Mouse (Mus musculus) skeletal muscle tissue, adult 2 months (tissue): Measurements from ENCODE around the gene Vwa8.

Experiments used
- DNase-seq: peaks from one replicate; pipeline ENCODE4 v3.0.0-alpha.2; 2012; ENCODE audit warnings: low read depth, low spot score

Vwa8 gene

GRCm38 (mm10) chr14:79178247-79178646, 329.4 kb downstream of the Vwa8 start:
- DNase-seq, result no peak

GRCm38 (mm10) chr14:79180078-79180730, 331.4 kb downstream of the Vwa8 start:
- DNase-seq, result peak; percentile 55

GRCm38 (mm10) chr14:79181748-79182147, 332.9 kb downstream of the Vwa8 start:
- no peak for DNase-seq

- DNase-seq, result no peak
Observed at GRCm38 (mm10) chr14:79182801-79183200, 333.9 kb downstream of the Vwa8 start.

- DNase-seq, result no peak
Observed at GRCm38 (mm10) chr14:79183261-79183660, 334.4 kb downstream of the Vwa8 start.

GRCm38 (mm10) chr14:79184071-79184470, 335.2 kb downstream of the Vwa8 start:
- no peak for DNase-seq

GRCm38 (mm10) chr14:79185018-79185685, 336.3 kb downstream of the Vwa8 start:
- no peak for DNase-seq

GRCm38 (mm10) chr14:79186976-79187375, 338.1 kb downstream of the Vwa8 start:
- no peak for DNase-seq

GRCm38 (mm10) chr14:79196711-79197110, 347.9 kb downstream of the Vwa8 start:
- DNase-seq, result no peak

- no peak for DNase-seq
Observed at GRCm38 (mm10) chr14:79198066-79198465, 349.2 kb downstream of the Vwa8 start.

GRCm38 (mm10) chr14:79200133-79200891, 351.5 kb downstream of the Vwa8 start:
- peak; percentile 33 for DNase-seq

- DNase-seq, result no peak
Observed at GRCm38 (mm10) chr14:79200892-79201285, 352.0 kb downstream of the Vwa8 start.

GRCm38 (mm10) chr14:79202722-79203362, 354.0 kb downstream of the Vwa8 start:
- no peak for DNase-seq

GRCm38 (mm10) chr14:79203496-79204158, 354.8 kb downstream of the Vwa8 start:
- no peak for DNase-seq

GRCm38 (mm10) chr14:79204866-79205265, 356.0 kb downstream of the Vwa8 start:
- no peak for DNase-seq

GRCm38 (mm10) chr14:79206210-79206609, 357.4 kb downstream of the Vwa8 start:
- DNase-seq, result peak; percentile 37

- no peak for DNase-seq
Observed at GRCm38 (mm10) chr14:79208468-79208867, 359.6 kb downstream of the Vwa8 start.

- DNase-seq, result no peak
Observed at GRCm38 (mm10) chr14:79209813-79210212, 361.0 kb downstream of the Vwa8 start.

GRCm38 (mm10) chr14:79212380-79212991, 363.6 kb downstream of the Vwa8 start:
- no peak for DNase-seq

GRCm38 (mm10) chr14:79214129-79214528, 365.3 kb downstream of the Vwa8 start:
- DNase-seq, result no peak

- DNase-seq, result no peak
Observed at GRCm38 (mm10) chr14:79214660-79215249, 365.9 kb downstream of the Vwa8 start.
